Mouse (Mus musculus): ENCODE results near the gene Tsc22d1.

GRCm38 (mm10) chr14:76556852-76557208 lies 142.1 kb downstream of the Tsc22d1 start, which contains the start of gene Serp2:
- TF ChIP-seq GATA1 (IDR thresholded peaks at IDR 0.05; ENCODE audit: borderline replicate concordance, low read length) (no peak), FLI1 (IDR thresholded peaks at IDR 0.05; ENCODE audit: low read length) (no peak)
